Mouse (Mus musculus) left cerebral cortex, postnatal 10 days (tissue): ENCODE results near the gene Hsfy2. TPM values are rescaled to one million over a fixed set of nuclear protein-coding genes. Genes with fewer than 3 reads are reported as not detected.
A peak's percentile ranks its signal among the peaks of the same experiment; 100 is the strongest.

Source experiments
- DNase-seq, 2 experiments: peaks; one replicate each; pipeline ENCODE4 v3.0.0; 2021 to 2022; ENCODE audit warnings: low spot score in 2 of 2, mixed read lengths in 1 of 2; ENCODE audit errors: extremely low spot score in 1 of 2
- intact Hi-C: fragments of 180-260 bp; cut with DNase I; formaldehyde crosslinking; loops from one replicate; pipeline ENCODE4 v1.15.1; 2025
- total RNA-seq, 2 experiments: library from RNA; stranded (reverse); gene quantifications; 2 replicates each; pipeline ENCODE4 v1.2.3; 2021

Hsfy2 gene
- total RNA-seq, result not detected

DNA sequence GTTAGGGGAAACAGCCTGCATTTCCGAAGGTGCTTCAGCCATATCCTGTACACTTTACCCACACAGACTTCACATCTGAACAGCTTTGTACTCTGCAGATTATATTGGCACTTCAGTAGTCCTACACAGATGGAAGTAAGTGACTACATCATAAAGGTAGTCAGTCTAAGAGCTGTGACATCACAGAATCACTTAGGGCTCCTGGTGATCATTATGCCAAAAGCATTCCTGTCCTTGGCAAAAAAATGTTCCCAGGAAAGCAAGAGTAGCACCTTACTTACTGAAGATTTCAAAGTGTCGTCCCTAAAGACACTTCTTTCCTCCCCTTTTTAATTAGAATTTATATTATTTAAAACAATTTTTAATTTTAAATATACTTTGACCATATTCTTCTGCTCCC lies at the start of gene Hsfy2:
Gene Hsfy2, minus strand, starts transcription at position 101 of the 400 bp plus-strand sequence.
- intact Hi-C loops, result no loop called here
- no peak for DNase-seq

DNA sequence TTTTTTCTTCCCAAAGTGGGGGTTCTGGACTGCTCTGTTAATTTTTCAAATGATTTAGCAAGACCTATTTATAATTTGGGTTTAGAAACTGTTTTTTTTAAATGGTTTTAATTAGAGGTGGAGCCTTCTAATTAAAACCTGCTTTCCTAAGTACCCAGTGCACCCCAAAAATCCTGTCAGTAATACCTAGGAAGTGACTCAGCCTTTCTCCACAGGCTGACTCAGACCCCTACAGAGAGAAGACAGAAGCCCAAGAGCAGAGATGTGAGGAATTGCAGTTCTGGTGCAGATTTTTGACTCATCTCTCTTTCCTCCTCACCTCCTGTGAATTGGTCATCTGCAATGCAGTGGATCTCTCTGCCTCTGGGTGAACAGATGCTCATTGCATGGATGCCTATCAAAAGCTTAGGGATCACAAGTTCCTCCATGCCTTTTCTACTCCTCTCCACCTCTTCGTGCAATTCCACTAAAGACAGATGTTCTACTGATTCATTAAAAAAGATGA lies 47.9 kb upstream of the Hsfy2 start:
- DNase-seq, result no peak
- intact Hi-C loops, result no loop called here

DNA sequence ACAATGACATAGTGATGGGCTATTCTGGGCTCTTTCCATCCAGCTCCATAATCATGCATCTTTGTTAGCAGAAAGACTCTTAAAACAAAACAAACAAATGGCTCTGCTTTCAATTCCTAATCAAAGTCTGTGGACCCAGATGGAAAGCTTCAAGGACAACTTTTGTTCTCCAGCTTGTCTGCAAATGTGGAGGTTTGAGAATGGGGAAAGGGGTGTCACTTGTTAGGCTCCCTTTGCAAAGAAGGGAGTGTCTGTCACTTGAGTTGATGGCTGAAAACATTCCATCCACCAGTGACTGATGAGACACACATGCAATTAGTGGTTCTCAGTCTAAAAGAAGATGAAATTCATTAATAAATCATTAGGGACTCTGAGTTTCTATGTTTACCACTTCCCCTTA lies 47.3 kb upstream of the Hsfy2 start:
- DNase-seq, result no peak

DNA sequence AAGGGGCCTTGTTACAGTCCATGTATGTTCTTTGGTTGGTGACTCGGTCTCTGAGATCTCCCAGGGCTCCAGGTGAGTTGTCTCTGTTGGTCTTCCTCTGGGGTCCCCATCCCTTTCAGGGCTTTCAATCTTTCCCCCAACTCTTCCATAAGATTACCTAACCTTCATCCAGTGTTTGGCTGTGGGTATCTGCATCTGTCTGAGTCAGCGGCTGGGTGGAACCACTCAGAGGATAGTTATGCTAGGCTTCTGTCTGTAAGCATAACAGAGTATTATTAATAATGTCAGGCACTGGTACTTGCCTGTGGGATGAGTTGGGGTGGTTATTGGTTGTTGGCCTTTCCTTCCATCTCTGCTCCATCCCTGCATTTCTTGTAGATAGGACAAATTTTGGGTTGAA lies 44.0 kb upstream of the Hsfy2 start:
- intact Hi-C loops, result no loop called here
- DNase-seq, result no peak

More for the DNA sequence above, 47.3 kb upstream of the Hsfy2 start:
- intact Hi-C loops, result no loop called here

DNA sequence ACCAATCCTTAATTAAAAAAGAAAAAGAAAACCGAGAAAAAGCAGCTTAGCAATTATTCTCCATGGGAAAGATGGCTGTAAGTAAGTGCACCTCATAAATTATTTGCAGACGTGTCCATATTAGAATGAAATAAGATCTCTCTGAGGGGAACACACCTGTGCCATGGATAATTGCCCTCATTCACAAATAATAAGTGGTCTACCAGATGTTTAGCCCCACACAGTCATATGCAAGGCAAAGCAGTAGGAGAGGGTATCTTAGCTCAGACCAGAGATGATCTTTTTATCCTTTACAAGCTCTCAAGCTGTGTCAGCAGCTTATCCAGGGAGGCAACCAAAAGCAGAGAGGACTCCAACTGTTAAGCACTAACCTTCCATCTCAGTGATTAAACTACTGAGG lies 38.0 kb upstream of the Hsfy2 start:
- intact Hi-C loops, result no loop called here
- no peak for DNase-seq

DNA sequence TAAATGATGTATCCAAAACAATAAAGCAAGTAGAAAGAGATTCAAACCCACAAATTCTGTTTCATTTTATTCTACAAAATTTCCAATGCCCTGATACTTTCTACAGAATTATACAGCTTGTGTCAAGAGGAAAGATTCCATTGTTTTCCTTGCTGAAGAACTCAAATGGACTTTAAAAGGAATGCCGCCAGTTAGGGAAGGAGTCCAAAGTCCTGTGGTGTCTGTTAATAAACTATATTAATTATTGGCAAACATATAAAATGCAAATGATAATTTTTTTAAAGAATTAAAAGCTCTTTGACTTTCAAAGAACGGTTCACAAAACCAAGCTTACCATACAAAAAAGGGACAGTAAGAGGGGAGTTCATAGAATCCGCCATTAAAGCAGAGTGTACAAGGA lies 37.4 kb upstream of the Hsfy2 start:
- intact Hi-C loops, result no loop called here
- no peak for DNase-seq

DNA sequence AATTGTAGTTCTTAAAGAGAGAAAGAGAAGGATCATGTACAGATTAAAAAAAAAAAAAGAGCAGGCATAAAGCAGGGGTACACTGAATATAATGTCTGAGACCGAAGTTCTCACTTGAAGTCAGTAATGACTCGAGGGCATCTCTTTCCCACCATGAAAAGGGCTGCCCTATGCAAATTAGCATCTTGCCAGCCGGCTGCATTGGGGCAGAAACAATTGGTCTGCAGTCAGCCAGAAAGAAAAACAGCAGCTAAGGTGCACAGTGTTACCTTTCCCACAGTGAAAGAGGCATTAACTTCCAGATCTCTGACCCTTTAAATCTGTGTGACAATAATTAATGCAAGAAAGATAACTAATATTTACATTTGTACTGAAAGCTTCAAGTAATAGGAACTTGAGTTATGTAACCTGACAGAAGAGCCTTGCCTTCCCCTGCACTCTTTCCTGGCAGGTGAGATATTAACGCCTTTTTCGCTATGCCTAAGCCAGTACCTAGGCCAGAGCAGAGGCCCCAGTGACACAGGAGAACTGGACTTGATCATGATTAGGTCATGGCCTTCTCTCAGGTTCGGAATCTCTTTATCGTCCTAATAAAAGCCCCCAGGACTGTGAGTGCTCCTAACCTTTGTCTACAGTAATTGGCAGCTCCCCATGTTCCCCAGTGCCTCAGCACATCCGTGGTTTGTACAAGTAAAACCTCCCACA lies 34.2 kb upstream of the Hsfy2 start:
- DNase-seq, result no peak
- intact Hi-C loops, result no loop called here

DNA sequence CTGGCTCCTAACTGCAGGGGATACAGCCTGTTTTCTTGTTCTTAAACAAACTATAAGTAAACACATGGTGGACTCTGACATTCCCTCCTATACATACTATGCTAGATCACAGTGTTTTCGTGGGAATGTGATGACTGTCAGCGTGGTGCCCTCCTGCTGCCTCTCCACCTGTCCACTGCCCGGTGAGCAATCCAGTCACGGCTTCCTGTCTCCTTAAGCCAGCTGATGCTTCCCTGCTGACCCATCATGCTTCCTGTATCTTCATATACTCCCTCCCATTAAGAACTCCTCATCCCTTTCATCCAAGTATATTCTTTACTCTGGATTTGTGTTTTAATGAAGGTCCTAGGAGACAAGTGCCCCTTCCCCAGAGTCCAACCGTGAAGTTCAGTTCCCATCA lies 33.3 kb upstream of the Hsfy2 start:
- no peak for DNase-seq
- intact Hi-C loops, result no loop called here

DNA sequence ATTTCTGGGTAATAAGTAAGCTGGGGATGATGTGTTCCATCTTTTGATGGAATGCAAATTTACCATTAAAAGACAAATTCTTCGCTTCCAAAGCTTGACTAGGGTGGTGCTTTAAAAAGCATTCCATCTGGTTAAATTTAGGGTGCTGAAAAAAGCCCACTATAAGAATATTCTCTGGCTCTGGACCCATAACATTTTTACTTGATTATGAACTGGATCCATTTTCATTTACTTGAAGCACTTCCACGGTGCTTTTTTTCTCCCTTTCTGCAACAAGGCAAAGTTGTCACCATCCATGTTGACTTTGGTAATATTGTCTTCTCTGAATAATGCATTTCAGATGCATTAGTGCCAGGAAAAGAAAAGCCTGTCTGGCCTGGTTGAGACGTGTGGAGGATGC lies 27.4 kb upstream of the Hsfy2 start:
- intact Hi-C loops, result no loop called here
- DNase-seq, result peak in 1 of 2 experiments; percentile 33

DNA sequence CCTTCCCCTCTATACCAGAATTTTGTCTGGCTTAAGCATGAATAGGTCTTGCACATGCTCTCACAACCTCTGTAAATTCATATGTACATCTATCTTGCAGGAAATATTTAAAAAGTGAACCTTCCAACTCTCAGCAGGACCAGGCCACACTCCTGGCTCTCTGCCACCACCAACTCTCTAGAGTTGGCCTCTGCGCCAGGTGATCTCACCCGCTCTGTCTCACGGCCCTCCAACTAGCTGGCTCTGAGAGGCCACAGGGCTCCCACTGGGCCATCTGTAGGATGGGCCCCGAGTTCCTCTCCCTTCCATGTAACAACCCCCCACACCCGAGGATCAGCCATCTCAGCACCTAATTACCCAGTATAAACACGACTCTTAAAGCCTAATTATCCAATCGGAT lies 10.4 kb downstream of the Hsfy2 start:
- DNase-seq, result no peak
- intact Hi-C loops, result no loop called here

DNA sequence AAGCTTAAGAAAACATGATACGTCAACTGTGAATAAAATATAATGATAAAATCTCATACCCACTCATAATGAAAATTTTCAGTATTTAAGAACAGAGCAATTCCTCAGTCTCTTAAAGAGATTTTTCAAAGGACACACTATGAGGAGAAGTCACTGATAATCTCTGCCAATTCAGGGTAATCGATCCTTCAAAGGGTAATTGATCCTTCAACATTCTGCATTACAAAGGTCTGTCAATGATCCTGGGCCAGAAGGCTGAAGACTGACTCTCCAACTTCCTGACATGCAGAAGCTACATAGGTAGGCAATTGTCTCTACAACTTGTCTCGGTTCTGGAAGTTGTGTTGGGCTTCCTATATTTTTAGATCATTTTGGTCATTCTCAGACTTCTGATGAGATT lies 12.9 kb downstream of the Hsfy2 start:
- intact Hi-C loops, result no loop called here
- DNase-seq, result no peak

DNA sequence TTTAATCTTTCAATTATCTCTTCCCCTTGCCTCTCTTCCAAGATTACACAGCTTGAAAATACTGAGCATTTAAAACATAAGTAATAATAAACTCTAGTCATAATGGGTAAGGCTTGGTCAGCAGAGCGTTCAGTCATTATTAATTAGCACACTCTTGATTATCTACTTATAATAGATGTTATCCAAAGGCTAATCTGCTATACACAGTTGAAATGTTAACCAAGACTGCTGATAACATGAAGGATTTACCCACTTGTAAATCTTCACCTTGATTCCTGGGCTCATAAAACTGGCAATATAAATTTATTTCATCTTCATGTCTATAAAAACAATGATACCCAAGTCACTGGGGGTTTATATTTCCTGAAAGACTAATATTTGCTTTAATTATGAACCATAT lies 24.9 kb downstream of the Hsfy2 start:
- intact Hi-C loops, result no loop called here
- DNase-seq, result no peak
